Mouse (Mus musculus) intestine, embryonic 16.5 days (tissue): ENCODE measurements around the gene Dhx8. TPM values are rescaled to one million over a fixed set of nuclear protein-coding genes. Genes with fewer than 3 reads are reported as not detected.

ENCODE experiments used
- ATAC-seq: fragments of 200-750 bp; cut with Nextera tagmentation; 2 replicates; pipeline ENCODE4 v1.8.0; 2017; ENCODE audit warnings: moderate TSS enrichment, moderate library complexity
- H3K27ac ChIP-seq: fragments of 300-500 bp; sonication (generic); 2 replicates; pipeline ENCODE4 v1.5.1; 2014; ENCODE audit warnings: mild to moderate bottlenecking, low read length
- H3K27me3 ChIP-seq: fragments of 300-500 bp; sonication (generic); replicated peaks from 2 replicates; pipeline ENCODE4 v1.6.1; 2014; ENCODE audit warnings: low read length, control low read depth, mixed read lengths; ENCODE audit not compliant: control insufficient read depth, insufficient read depth
- H3K36me3 ChIP-seq: fragments of 300-500 bp; sonication (generic); 2 replicates; pipeline ENCODE4 v1.6.1; 2014; ENCODE audit warnings: low read length, control low read depth; ENCODE audit not compliant: control insufficient read depth, insufficient read depth
- H3K4me1 ChIP-seq: fragments of 300-500 bp; sonication (generic); 2 replicates; pipeline ENCODE4 v1.6.1; 2014; ENCODE audit warnings: low read length, control low read depth, mixed read lengths; ENCODE audit not compliant: control insufficient read depth, insufficient read depth
- H3K4me2 ChIP-seq: fragments of 300-500 bp; sonication (generic); 2 replicates; pipeline ENCODE4 v1.6.1; 2014; ENCODE audit warnings: low read depth, low read length, control low read depth
- H3K4me3 ChIP-seq: fragments of 300-500 bp; sonication (generic); 2 replicates; pipeline ENCODE4 v1.5.1; 2014; ENCODE audit warnings: mild to moderate bottlenecking, low read length
- H3K9ac ChIP-seq: fragments of 300-500 bp; sonication (generic); 2 replicates; pipeline ENCODE4 v1.6.1; 2014; ENCODE audit warnings: low read depth, low read length
- H3K9me3 ChIP-seq: fragments of 300-500 bp; sonication (generic); 2 replicates; pipeline ENCODE4 v1.6.1; 2016; ENCODE audit warnings: low read length, control low read depth; ENCODE audit not compliant: control insufficient read depth
- WGBS: fragments of 180-500 bp; shearing (Covaris S2); extraction: QIAGEN DNeasy Blood & Tissue Kit; methylation state at CpG from one replicate; pipeline ENCODE4 v1.1.7; 2014; 5-methylcytosine and 5-hydroxymethylcytosine counted together
- polyA plus RNA-seq: library from polyadenylated mRNA; unstranded; fragments of >200 nt; fragmentation: Nextera tagmentation; extraction: Ambion mirVana; gene quantifications from 2 replicates; pipeline ENCODE4 v1.2.1, GENCODE M21; 2015

Gene Dhx8
- 21.4 and 23.0 TPM in 2 replicates for polyA plus RNA-seq

GRCm38 (mm10) chr11:101732518-101733440 is at the start of gene Dhx8:
Dhx8 (plus strand) TSS chr11:101732919.
- H3K4me3 ChIP-seq: peak within 1 kb of the TSS; percentile 77
- peak; percentile 98 for ATAC-seq
- peaks cover 9% of the 10 kb centered on the region for H3K4me1 ChIP-seq
- peak within 1 kb of the TSS; percentile 84 for H3K9ac ChIP-seq
- H3K27ac ChIP-seq: peak within 1 kb of the TSS; percentile 61
- no peaks in the 10 kb centered on the region for H3K9me3 ChIP-seq
- no peaks in the 10 kb centered on the region for H3K27me3 ChIP-seq
- peak within 1 kb of the TSS; percentile 74 for H3K4me2 ChIP-seq
- WGBS: under 1% methylated on average over 51 of the region's 51 CpGs
- 0 out of 2 replicates have a peak, but pooled peaks cover 3% of the 10 kb centered on the region for H3K36me3 ChIP-seq

- Histone ChIP-seq H3K9ac (0 out of 2 replicates have a peak overlapping the region, but pooled peaks have one; percentile 2), H3K9me3 (no peaks in the 10 kb centered on the region), H3K4me1 (0 out of 2 replicates have a peak, but pooled peaks cover 6% of the 10 kb centered on the region), H3K4me3 (no peak overlapping the region), H3K36me3 (no peaks in the 10 kb centered on the region), H3K27me3 (no peaks in the 10 kb centered on the region), H3K4me2 (no peak overlapping the region), H3K27ac (peak overlapping the region; percentile 87)
- 44% methylated on average over 13 of the region's 13 CpGs for WGBS
- peak; percentile 80 for ATAC-seq
Observed at GRCm38 (mm10) chr11:101687351-101688301, 45.1 kb upstream of the Dhx8 start.

- no peaks in the 10 kb centered on the region for H3K9me3 ChIP-seq
- H3K27me3 ChIP-seq: no peaks in the 10 kb centered on the region
- H3K4me3 ChIP-seq: no peak overlapping the region
- H3K36me3 ChIP-seq: no peaks in the 10 kb centered on the region
- 67% methylated on average over 10 of the region's 10 CpGs for WGBS
- no peak overlapping the region for H3K9ac ChIP-seq
- no peak for ATAC-seq
- H3K27ac ChIP-seq: no peak overlapping the region
- H3K4me2 ChIP-seq: no peak overlapping the region
- H3K4me1 ChIP-seq: 0 out of 2 replicates have a peak, but pooled peaks cover 6% of the 10 kb centered on the region
Observed at GRCm38 (mm10) chr11:101689701-101690113, 43.0 kb upstream of the Dhx8 start.

GRCm38 (mm10) chr11:101690326-101690725 is 42.4 kb upstream of the Dhx8 start:
- WGBS: 70% methylated on average over 5 of the region's 5 CpGs
- no peak for ATAC-seq
- Histone ChIP-seq H3K27ac (no peak overlapping the region), H3K36me3 (no peaks in the 10 kb centered on the region), H3K4me2 (no peak overlapping the region), H3K4me1 (peaks cover 7% of the 10 kb centered on the region), H3K4me3 (no peak overlapping the region), H3K27me3 (no peaks in the 10 kb centered on the region), H3K9ac (no peak overlapping the region), H3K9me3 (no peaks in the 10 kb centered on the region)

GRCm38 (mm10) chr11:101695906-101696661 is 36.6 kb upstream of the Dhx8 start:
- Histone ChIP-seq H3K27ac (peak overlapping the region; percentile 24; the same call in 1 of the 2 replicates), H3K27me3 (no peaks in the 10 kb centered on the region), H3K36me3 (no peaks in the 10 kb centered on the region), H3K4me2 (peak overlapping the region; percentile 61), H3K4me1 (peaks cover 28% of the 10 kb centered on the region), H3K9ac (peak overlapping the region; percentile 46), H3K9me3 (no peaks in the 10 kb centered on the region; the same call in 1 of the 2 replicates), H3K4me3 (peak overlapping the region; percentile 32)
- 4% methylated on average over 20 of the region's 20 CpGs for WGBS
- peak; percentile 75 for ATAC-seq

GRCm38 (mm10) chr11:101697156-101697861 is 35.4 kb upstream of the Dhx8 start:
- Histone ChIP-seq H3K4me1 (peaks cover 28% of the 10 kb centered on the region), H3K36me3 (no peaks in the 10 kb centered on the region), H3K4me3 (no peak overlapping the region), H3K27me3 (no peaks in the 10 kb centered on the region), H3K9me3 (no peaks in the 10 kb centered on the region; the same call in 1 of the 2 replicates), H3K9ac (no peak overlapping the region), H3K4me2 (no peak overlapping the region), H3K27ac (no peak overlapping the region)
- WGBS: 91% methylated on average over 9 of the region's 9 CpGs
- peak; percentile 37; the same call in 1 of the 2 replicates for ATAC-seq

GRCm38 (mm10) chr11:101698114-101698513 is 34.6 kb upstream of the Dhx8 start:
- Histone ChIP-seq H3K9me3 (no peaks in the 10 kb centered on the region; the same call in 1 of the 2 replicates), H3K9ac (no peak overlapping the region), H3K4me2 (no peak overlapping the region), H3K27ac (no peak overlapping the region), H3K4me1 (peaks cover 28% of the 10 kb centered on the region), H3K36me3 (no peaks in the 10 kb centered on the region), H3K27me3 (no peaks in the 10 kb centered on the region), H3K4me3 (no peak overlapping the region)
- ATAC-seq: no peak

- no peak overlapping the region for H3K4me3 ChIP-seq
- no peaks in the 10 kb centered on the region for H3K27me3 ChIP-seq
- H3K9ac ChIP-seq: no peak overlapping the region
- ATAC-seq: no peak
- no peaks in the 10 kb centered on the region; the same call in 1 of the 2 replicates for H3K9me3 ChIP-seq
- no peaks in the 10 kb centered on the region for H3K36me3 ChIP-seq
- no peak overlapping the region for H3K27ac ChIP-seq
- WGBS: 96% methylated on average over 1 of the region's 1 CpGs
- H3K4me1 ChIP-seq: peaks cover 36% of the 10 kb centered on the region
- H3K4me2 ChIP-seq: no peak overlapping the region
Observed at GRCm38 (mm10) chr11:101699556-101699955, 33.2 kb upstream of the Dhx8 start.
